Mouse (Mus musculus) G1E (cell line): ENCODE measurements around the gene Cmc1.

Source experiments
- CTCF ChIP-seq: IDR thresholded peaks from 2 replicates; pipeline ENCODE4 v1.5.1; 2012; ENCODE audit warnings: low read depth, low read length, inconsistent platforms, mixed read lengths
- GATA1 ChIP-seq: IDR thresholded peaks from 2 replicates; pipeline ENCODE4 v1.6.1; 2012; ENCODE audit warnings: borderline replicate concordance, low read length, inconsistent platforms, mixed read lengths
- GATA2 ChIP-seq: IDR thresholded peaks from 2 replicates; pipeline ENCODE4 v1.6.1; 2012; ENCODE audit warnings: low read depth, low read length, inconsistent platforms, borderline replicate concordance
- POLR2AphosphoS5 ChIP-seq: IDR thresholded peaks from 2 replicates; pipeline ENCODE4 v1.6.1; 2012; ENCODE audit warnings: low read depth, low read length, inconsistent platforms; ENCODE audit not compliant: insufficient replicate concordance
- TAL1 ChIP-seq: conservative IDR thresholded peaks from 2 replicates; pipeline ENCODE4 v1.6.1; 2012; ENCODE audit warnings: low read depth, low read length, inconsistent platforms, mixed read lengths

DNA sequence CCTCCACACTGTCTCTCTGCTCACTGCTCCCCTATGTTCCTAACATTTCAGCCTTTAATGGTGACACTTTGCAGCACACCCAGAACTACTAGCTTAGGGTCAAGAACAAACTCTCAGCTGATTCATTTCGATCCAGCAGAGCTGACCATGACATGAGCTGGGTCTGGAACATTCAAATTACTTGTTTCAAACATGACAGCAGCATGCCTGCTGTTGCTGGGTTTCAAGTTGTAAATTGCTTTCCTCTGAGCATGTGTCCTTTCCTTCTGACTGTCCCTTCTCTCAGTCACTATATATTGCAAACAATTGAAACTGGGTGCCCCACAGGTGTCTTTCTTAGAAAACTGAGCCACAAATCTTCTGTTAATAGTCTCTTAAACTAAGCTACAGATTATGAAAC, 43.3 kb upstream of the Cmc1 start:
- TF ChIP-seq CTCF, result no peak
- TF ChIP-seq GATA1, result no peak
- no peak for TF ChIP-seq TAL1
- no peak for TF ChIP-seq GATA2
- TF ChIP-seq POLR2AphosphoS5, result no peak
